Mouse (Mus musculus) testis, adult 2 months (tissue): ENCODE measurements around the gene Gm20388.

ENCODE experiments used
- CTCF ChIP-seq: fragments of 200-500 bp; IDR thresholded peaks from 2 replicates; pipeline ENCODE4 v1.5.1; 2012; ENCODE audit warnings: low read depth, mild to moderate bottlenecking, inconsistent platforms, low read length, moderate library complexity; ENCODE audit not compliant: control insufficient read depth, insufficient read depth, insufficient replicate concordance
- POLR2A ChIP-seq: fragments of 200-500 bp; IDR thresholded peaks from 2 replicates; pipeline ENCODE4 v1.6.1; 2012; ENCODE audit warnings: low read depth, mild to moderate bottlenecking, inconsistent platforms, low read length, moderate library complexity; ENCODE audit not compliant: control insufficient read depth

GRCm38 (mm10) chr8:121580465-121580864 lies 1669.8 kb downstream of the Gm20388 start:
- no peak for TF ChIP-seq POLR2A
- no peak for TF ChIP-seq CTCF
